Comparison of ENCODE assay signal across 16 mouse cellular contexts in genomic region chr2:64366528-64366927, GRCm38 (mm10).
"Had no signal": no experiment of that assay in that cellular context is flagged by ENCODE, and none has a peak within 500 bp of the region (broad histone marks: within the 10 kb centered on the region; RNA-seq: fewer than 3 reads in every experiment).

No protein-coding gene starts in this region.

- H3K9me3 ChIP-seq: limb, embryonic 10.5 days; liver, embryonic 15.5 days had no signal

- H3K4me1 ChIP-seq: limb, embryonic 10.5 days; liver, embryonic 15.5 days had no signal

- ATAC-seq: lung, postnatal 0 days had no signal

- DNase-seq: kidney, adult 11 months; kidney, adult 9 months; kidney, postnatal 4 days; lung, adult 2 months; lung, postnatal 4 days; retina, postnatal 1 day; right cerebral cortex, postnatal 4 days; spleen, adult 18-20 months; thymus, adult 18-20 months; thymus, postnatal 25 days had no signal

- H3K9ac ChIP-seq: liver, embryonic 15.5 days had no signal

- H3K4me2 ChIP-seq: liver, embryonic 11.5 days; liver, embryonic 15.5 days had no signal

- H3K4me3 ChIP-seq: limb, embryonic 10.5 days; liver, embryonic 15.5 days; myocyte had no signal

- H3K27me3 ChIP-seq: liver, embryonic 15.5 days had no signal

- H3K27ac ChIP-seq: kidney, postnatal 0 days; limb, embryonic 10.5 days; liver, embryonic 15.5 days had no signal

- H3K36me3 ChIP-seq: limb, embryonic 10.5 days; liver, embryonic 15.5 days had no signal
